Mouse (Mus musculus): ENCODE measurements around the gene Per1. TPM values are rescaled to one million over a fixed set of nuclear protein-coding genes. Genes with fewer than 3 reads are reported as not detected.

The Per1 gene
- polyA plus RNA-seq, 1 experiment = 4.5 TPM

GRCm38 (mm10) chr11:69062761-69063224 is 32.2 kb upstream of the Per1 start:
- Histone ChIP-seq H3K36me3 (ENCODE audit: control insufficient read depth, insufficient read depth) (no peaks in the 10 kb centered on the region), H3K79me3 (ENCODE audit: low read depth) (no peaks in the 10 kb centered on the region), H3K79me2 (ENCODE audit: control insufficient read depth, insufficient read depth) (peaks cover 9% of the 10 kb centered on the region), H3ac (ENCODE audit: control insufficient read depth, insufficient read length, low read depth) (peak overlapping the region; percentile 33), H3K4me3 (ENCODE audit: insufficient read depth, poor library complexity, severe bottlenecking) (peak overlapping the region; percentile 55), H3K27me3 (ENCODE audit: control insufficient read depth, insufficient read depth, insufficient read length) (no peaks in the 10 kb centered on the region)
- no peak for TF ChIP-seq MYOD1 (IDR thresholded peaks at IDR 0.05; ENCODE audit: control insufficient read depth, insufficient read length, low read depth)
- peak; percentile 22 for TF ChIP-seq CEBPB (IDR thresholded peaks at IDR 0.05; ENCODE audit: low read depth)
- no peak for TF ChIP-seq FOSL1 (IDR thresholded peaks at IDR 0.05; ENCODE audit: insufficient read depth, low read length, poor library complexity, severe bottlenecking)
- TF ChIP-seq CTCF (IDR thresholded peaks at IDR 0.05; ENCODE audit: control insufficient read depth, insufficient read depth, insufficient read length) = no peak
- no peak for TF ChIP-seq MAX (IDR thresholded peaks at IDR 0.05)

- H3K79me3 ChIP-seq (ENCODE audit: low read depth) = no peaks in the 10 kb centered on the region
- peaks cover 9% of the 10 kb centered on the region for H3K79me2 ChIP-seq (ENCODE audit: control insufficient read depth, insufficient read depth)
- no peak for TF ChIP-seq MYOD1 (IDR thresholded peaks at IDR 0.05; ENCODE audit: control insufficient read depth, insufficient read length, low read depth)
- no peak for TF ChIP-seq MAX (IDR thresholded peaks at IDR 0.05)
- no peak for TF ChIP-seq CTCF (IDR thresholded peaks at IDR 0.05; ENCODE audit: control insufficient read depth, insufficient read depth, insufficient read length)
- TF ChIP-seq CEBPB (IDR thresholded peaks at IDR 0.05; ENCODE audit: low read depth) = no peak
- TF ChIP-seq USF1 (IDR thresholded peaks at IDR 0.05; ENCODE audit: low read depth) = no peak
- TF ChIP-seq MYOG (IDR thresholded peaks at IDR 0.05; ENCODE audit: control insufficient read depth, extremely low read depth, insufficient read length) = no peak
- TF ChIP-seq FOSL1 (IDR thresholded peaks at IDR 0.05; ENCODE audit: insufficient read depth, low read length, poor library complexity, severe bottlenecking) = no peak
- H3K36me3 ChIP-seq (ENCODE audit: control insufficient read depth, insufficient read depth) = no peaks in the 10 kb centered on the region
- peak overlapping the region; percentile 64 for H3ac ChIP-seq (ENCODE audit: control insufficient read depth, insufficient read length, low read depth)
- H3K27me3 ChIP-seq (ENCODE audit: control insufficient read depth, insufficient read depth, insufficient read length) = no peaks in the 10 kb centered on the region
- H3K4me3 ChIP-seq (ENCODE audit: insufficient read depth, poor library complexity, severe bottlenecking) = peak overlapping the region; percentile 55
Observed at GRCm38 (mm10) chr11:69063413-69064201, 31.4 kb upstream of the Per1 start.

- Histone ChIP-seq H3K4me3 (ENCODE audit: insufficient read depth, poor library complexity, severe bottlenecking) (peak overlapping the region; percentile 55), H3K36me3 (ENCODE audit: control insufficient read depth, insufficient read depth) (no peaks in the 10 kb centered on the region), H3K79me3 (ENCODE audit: low read depth) (no peaks in the 10 kb centered on the region), H3K79me2 (ENCODE audit: control insufficient read depth, insufficient read depth) (peaks cover 9% of the 10 kb centered on the region), H3ac (ENCODE audit: control insufficient read depth, insufficient read length, low read depth) (peak overlapping the region; percentile 64), H3K27me3 (ENCODE audit: control insufficient read depth, insufficient read depth, insufficient read length) (no peaks in the 10 kb centered on the region)
- TF ChIP-seq MYOG (IDR thresholded peaks at IDR 0.05; ENCODE audit: control insufficient read depth, extremely low read depth, insufficient read length) = no peak
- TF ChIP-seq MYOD1 (IDR thresholded peaks at IDR 0.05; ENCODE audit: control insufficient read depth, insufficient read length, low read depth) = no peak
- TF ChIP-seq MAX (IDR thresholded peaks at IDR 0.05) = no peak
- TF ChIP-seq USF1 (IDR thresholded peaks at IDR 0.05; ENCODE audit: low read depth) = no peak
- no peak for TF ChIP-seq CEBPB (IDR thresholded peaks at IDR 0.05; ENCODE audit: low read depth)
- no peak for TF ChIP-seq FOSL1 (IDR thresholded peaks at IDR 0.05; ENCODE audit: insufficient read depth, low read length, poor library complexity, severe bottlenecking)
- no peak for TF ChIP-seq CTCF (IDR thresholded peaks at IDR 0.05; ENCODE audit: control insufficient read depth, insufficient read depth, insufficient read length)
Observed at GRCm38 (mm10) chr11:69064259-69065133, 30.5 kb upstream of the Per1 start.

DNA sequence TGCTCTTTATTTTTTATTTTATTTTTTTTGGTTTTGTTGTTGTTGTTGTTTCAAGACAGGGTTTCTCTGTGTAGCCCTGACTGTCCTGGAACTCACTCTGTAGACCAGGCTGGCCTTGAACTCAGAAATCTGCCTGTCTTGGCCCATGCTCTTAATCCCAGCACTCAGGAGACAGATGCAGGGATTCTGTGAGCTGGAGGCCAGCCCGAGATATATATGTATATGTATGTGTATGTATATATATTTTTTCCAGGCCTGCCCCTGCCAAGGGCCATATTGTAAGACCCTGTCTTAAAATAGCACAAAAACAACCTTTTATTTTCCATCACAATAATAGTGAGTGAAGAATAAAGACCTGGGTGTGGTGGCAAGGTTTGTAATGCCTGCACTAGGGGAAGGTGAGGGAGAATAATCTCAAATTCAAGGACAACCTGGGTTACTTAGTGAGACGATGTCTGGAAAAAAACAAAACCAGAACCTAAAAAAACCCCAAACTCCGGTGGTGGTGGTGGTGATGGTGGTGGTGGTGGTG is 29.6 kb upstream of the Per1 start:
- Histone ChIP-seq H3K79me3 (ENCODE audit: low read depth) (no peaks in the 10 kb centered on the region), H3ac (ENCODE audit: control insufficient read depth, insufficient read length, low read depth) (no peak overlapping the region), H3K36me3 (ENCODE audit: control insufficient read depth, insufficient read depth) (no peaks in the 10 kb centered on the region), H3K27me3 (ENCODE audit: control insufficient read depth, insufficient read depth, insufficient read length) (no peaks in the 10 kb centered on the region), H3K4me3 (ENCODE audit: insufficient read depth, poor library complexity, severe bottlenecking) (no peak overlapping the region), H3K79me2 (ENCODE audit: control insufficient read depth, insufficient read depth) (peaks cover 9% of the 10 kb centered on the region)
- TF ChIP-seq CEBPB (IDR thresholded peaks at IDR 0.05; ENCODE audit: low read depth) (no peak), CTCF (IDR thresholded peaks at IDR 0.05; ENCODE audit: control insufficient read depth, insufficient read depth, insufficient read length) (no peak), MAX (IDR thresholded peaks at IDR 0.05) (no peak), MYOD1 (IDR thresholded peaks at IDR 0.05; ENCODE audit: control insufficient read depth, insufficient read length, low read depth) (no peak), FOSL1 (IDR thresholded peaks at IDR 0.05; ENCODE audit: insufficient read depth, low read length, poor library complexity, severe bottlenecking) (no peak), USF1 (IDR thresholded peaks at IDR 0.05; ENCODE audit: low read depth) (no peak), MYOG (IDR thresholded peaks at IDR 0.05; ENCODE audit: control insufficient read depth, extremely low read depth, insufficient read length) (no peak)

- no peak overlapping the region for H3K4me3 ChIP-seq (ENCODE audit: insufficient read depth, poor library complexity, severe bottlenecking)
- H3ac ChIP-seq (ENCODE audit: control insufficient read depth, insufficient read length, low read depth) = peak overlapping the region; percentile 35
- no peaks in the 10 kb centered on the region for H3K27me3 ChIP-seq (ENCODE audit: control insufficient read depth, insufficient read depth, insufficient read length)
- H3K36me3 ChIP-seq (ENCODE audit: control insufficient read depth, insufficient read depth) = no peaks in the 10 kb centered on the region
- no peak for TF ChIP-seq CEBPB (IDR thresholded peaks at IDR 0.05; ENCODE audit: low read depth)
- TF ChIP-seq USF1 (IDR thresholded peaks at IDR 0.05; ENCODE audit: low read depth) = no peak
- no peak for TF ChIP-seq FOSL1 (IDR thresholded peaks at IDR 0.05; ENCODE audit: insufficient read depth, low read length, poor library complexity, severe bottlenecking)
- no peak for TF ChIP-seq MYOG (IDR thresholded peaks at IDR 0.05; ENCODE audit: control insufficient read depth, extremely low read depth, insufficient read length)
- TF ChIP-seq MYOD1 (IDR thresholded peaks at IDR 0.05; ENCODE audit: control insufficient read depth, insufficient read length, low read depth) = no peak
- no peak for TF ChIP-seq MAX (IDR thresholded peaks at IDR 0.05)
- no peak for TF ChIP-seq CTCF (IDR thresholded peaks at IDR 0.05; ENCODE audit: control insufficient read depth, insufficient read depth, insufficient read length)
- H3K79me3 ChIP-seq (ENCODE audit: low read depth) = no peaks in the 10 kb centered on the region
- peaks cover under 1% of the 10 kb centered on the region for H3K79me2 ChIP-seq (ENCODE audit: control insufficient read depth, insufficient read depth)
Observed at GRCm38 (mm10) chr11:69066163-69066861, 28.7 kb upstream of the Per1 start.

All from C2C12 (cell line).